ENCODE assay signal across 39 mouse cellular contexts in the genomic region with DNA sequence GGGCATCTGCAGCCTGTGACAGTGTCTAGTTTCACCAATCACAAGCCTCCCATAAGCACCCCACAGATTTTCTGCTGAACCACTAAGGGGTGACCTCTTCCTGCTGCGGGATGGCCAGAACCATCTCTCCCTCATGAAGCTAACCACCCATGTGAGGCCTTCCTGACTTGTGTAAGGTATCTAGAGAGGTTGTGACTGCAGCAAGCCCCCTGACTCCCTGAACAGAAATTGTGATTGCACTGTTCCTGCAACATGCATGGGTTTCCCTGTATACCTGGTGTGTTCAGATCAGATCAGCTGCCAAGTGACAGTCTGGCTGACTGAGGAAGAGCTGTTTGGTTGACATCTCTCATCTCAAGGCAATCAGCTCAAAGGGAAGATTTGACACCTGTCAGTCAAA. TPM values are rescaled to one million over a fixed set of nuclear protein-coding genes. Genes with fewer than 3 reads are reported as not detected.
"Had no signal": no experiment of that assay in that cellular context is flagged by ENCODE, and none has a peak within 500 bp of the region (broad histone marks: within the 10 kb centered on the region; RNA-seq: fewer than 3 reads in every experiment).

No protein-coding gene starts in this region.

- H3K9me3 ChIP-seq: heart, embryonic 13.5 days; heart, embryonic 15.5 days; hindbrain, embryonic 13.5 days; hindbrain, embryonic 15.5 days; kidney, embryonic 15.5 days; limb, embryonic 13.5 days; limb, embryonic 15.5 days had no signal

- H3K4me3 ChIP-seq: heart, embryonic 13.5 days; heart, embryonic 15.5 days; hindbrain, embryonic 13.5 days; hindbrain, embryonic 15.5 days; kidney, embryonic 15.5 days; limb, embryonic 13.5 days; limb, embryonic 15.5 days had no signal

- H3K27me3 ChIP-seq: heart, embryonic 15.5 days; hindbrain, embryonic 13.5 days; hindbrain, embryonic 15.5 days; kidney, embryonic 15.5 days; limb, embryonic 13.5 days; limb, embryonic 15.5 days had no signal

- H3K4me1 ChIP-seq: limb, embryonic 13.5 days; limb, embryonic 15.5 days had no signal

- H3K36me3 ChIP-seq: heart, embryonic 13.5 days; heart, embryonic 15.5 days; hindbrain, embryonic 13.5 days; hindbrain, embryonic 15.5 days; kidney, embryonic 15.5 days; limb, embryonic 13.5 days; limb, embryonic 15.5 days had no signal

- ATAC-seq: forebrain, embryonic 16.5 days; hindbrain, postnatal 0 days; intestine, embryonic 16.5 days had no signal

- H3K9ac ChIP-seq: heart, embryonic 13.5 days; heart, embryonic 15.5 days; hindbrain, embryonic 13.5 days; hindbrain, embryonic 15.5 days; kidney, embryonic 15.5 days; limb, embryonic 13.5 days; limb, embryonic 15.5 days; liver, embryonic 14.5 days had no signal

- H3K4me2 ChIP-seq: heart, embryonic 11.5 days; heart, embryonic 13.5 days; heart, embryonic 15.5 days; hindbrain, embryonic 13.5 days; hindbrain, embryonic 15.5 days; kidney, embryonic 15.5 days; limb, embryonic 13.5 days; limb, embryonic 15.5 days had no signal

- H3K27ac ChIP-seq: heart, embryonic 13.5 days; heart, embryonic 15.5 days; hindbrain, embryonic 13.5 days; hindbrain, embryonic 15.5 days; hindbrain, postnatal 0 days; kidney, embryonic 15.5 days; kidney, postnatal 0 days; limb, embryonic 13.5 days; limb, embryonic 15.5 days; liver, embryonic 14.5 days had no signal

- DNase-seq: gastrocnemius, postnatal 14 days; gastrocnemius, postnatal 36 days; heart, adult 18-20 months; kidney, adult 11 months; kidney, adult 2 months; kidney, adult 9 months; kidney, postnatal 14 days; kidney, postnatal 36 days; layer of hippocampus, adult 9-11 months; layer of hippocampus, postnatal 36 days; left cerebral cortex, postnatal 4 days had no signal

RNA-seq across cellular contexts. Expression of a gene that starts 13.4 kb away (rescaled TPM):
- total RNA-seq: gastrocnemius, adult 18-20 months; gastrocnemius, adult 8-10 months; gastrocnemius, postnatal 14 days; gastrocnemius, postnatal 36 days; heart, adult 18-20 months; heart, adult 8-10 months; heart, postnatal 25 days; hematopoietic stem cell, adult 5-6 weeks; hindbrain, postnatal 0 days; layer of hippocampus, adult 18-20 months; layer of hippocampus, adult 8-10 months; layer of hippocampus, postnatal 14 days; layer of hippocampus, postnatal 36 days; left cerebral cortex, adult 18-20 months; left cerebral cortex, adult 8-10 months; left cerebral cortex, postnatal 10 days; left cerebral cortex, postnatal 25 days; left cerebral cortex, postnatal 4 days had no signal
- polyA plus RNA-seq: forebrain, embryonic 16.5 days; heart, embryonic 11.5 days; heart, embryonic 13.5 days; heart, embryonic 15.5 days; heart, postnatal 0 days; hindbrain, embryonic 11.5 days; hindbrain, embryonic 13.5 days; hindbrain, embryonic 15.5 days; hindbrain, postnatal 0 days; limb, embryonic 11.5 days; limb, embryonic 13.5 days; limb, embryonic 15.5 days had no signal
